Mouse (Mus musculus) MEL (cell line): ENCODE data around the gene Cenpf.

Experiments
- CTCF ChIP-seq, 3 experiments: IDR thresholded peaks in 2 of 3; conservative IDR thresholded peaks in 1 of 3; 2 replicates each; pipeline ENCODE4 v1.5.1; 2011 to 2012; ENCODE audit warnings: low read length in 3 of 3, low read depth in 2 of 3, mild to moderate bottlenecking in 2 of 3, improper control_type of control experiment in 1 of 3, inconsistent platforms in 1 of 3, mixed read lengths in 1 of 3, moderate library complexity in 1 of 3; ENCODE audit not compliant: control insufficient read depth in 1 of 3, insufficient read depth in 1 of 3, poor library complexity in 1 of 3, severe bottlenecking in 1 of 3
- E2F4 ChIP-seq: IDR thresholded peaks from 2 replicates; pipeline ENCODE4 v1.6.1; 2011; ENCODE audit warnings: low read depth, low read length, improper control_type of control experiment, borderline replicate concordance
- EP300 ChIP-seq, 2 experiments: IDR thresholded peaks; 2 replicates each; pipeline ENCODE4 v1.6.1; 2011; ENCODE audit warnings: improper control_type of control experiment in 2 of 2, low read length in 2 of 2, low read depth in 1 of 2, mild to moderate bottlenecking in 1 of 2
- GATA1 ChIP-seq: IDR thresholded peaks from 2 replicates; pipeline ENCODE4 v1.6.1; 2011; ENCODE audit warnings: low read depth, low read length, improper control_type of control experiment
- MAFK ChIP-seq: IDR thresholded peaks from 2 replicates; pipeline ENCODE4 v1.6.1; 2011; ENCODE audit warnings: low read depth, mild to moderate bottlenecking, low read length, improper control_type of control experiment, borderline replicate concordance
- POLR2A ChIP-seq, 2 experiments: IDR thresholded peaks; 2 replicates each; pipeline ENCODE4 v1.6.1; 2011 to 2012; ENCODE audit warnings: low read length in 2 of 2, mild to moderate bottlenecking in 2 of 2, control low read depth in 1 of 2, improper control_type of control experiment in 1 of 2, low read depth in 1 of 2, moderate library complexity in 1 of 2; ENCODE audit not compliant: control insufficient read depth in 1 of 2, insufficient read depth in 1 of 2, poor library complexity in 1 of 2
- POLR2AphosphoS2 ChIP-seq: IDR thresholded peaks from 2 replicates; pipeline ENCODE4 v1.6.1; 2011; ENCODE audit warnings: low read length, improper control_type of control experiment
- RAD21 ChIP-seq: IDR thresholded peaks from 2 replicates; pipeline ENCODE4 v1.6.1; 2011; ENCODE audit warnings: mild to moderate bottlenecking, low read depth, low read length, improper control_type of control experiment
- SMC3 ChIP-seq: IDR thresholded peaks from 2 replicates; pipeline ENCODE4 v1.6.1; 2011; ENCODE audit warnings: low read depth, low read length, improper control_type of control experiment
- TBP ChIP-seq: IDR thresholded peaks from 2 replicates; pipeline ENCODE4 v1.8.0; 2011; ENCODE audit warnings: low read depth, low read length, improper control_type of control experiment
- TCF12 ChIP-seq: IDR thresholded peaks from 2 replicates; pipeline ENCODE4 v1.6.1; 2014; ENCODE audit warnings: low read depth, mild to moderate bottlenecking, inconsistent platforms, low read length, improper control_type of control experiment, moderate library complexity
- USF2 ChIP-seq, 2 experiments: IDR thresholded peaks; 2 replicates each; pipeline ENCODE4 v1.6.1; 2011 to 2012; ENCODE audit warnings: improper control_type of control experiment in 2 of 2, low read length in 2 of 2, borderline replicate concordance in 1 of 2, inconsistent platforms in 1 of 2, low read depth in 1 of 2, mild to moderate bottlenecking in 1 of 2; ENCODE audit not compliant: insufficient read depth in 1 of 2
- ZC3H11A ChIP-seq: IDR thresholded peaks from 2 replicates; pipeline ENCODE4 v1.6.1; 2012; ENCODE audit warnings: low read depth, mild to moderate bottlenecking, inconsistent platforms, low read length, improper control_type of control experiment
- ZMIZ1 ChIP-seq: IDR thresholded peaks from 2 replicates; pipeline ENCODE4 v1.6.1; 2012; ENCODE audit warnings: low read depth, mild to moderate bottlenecking, inconsistent platforms, low read length, improper control_type of control experiment, moderate library complexity

DNA sequence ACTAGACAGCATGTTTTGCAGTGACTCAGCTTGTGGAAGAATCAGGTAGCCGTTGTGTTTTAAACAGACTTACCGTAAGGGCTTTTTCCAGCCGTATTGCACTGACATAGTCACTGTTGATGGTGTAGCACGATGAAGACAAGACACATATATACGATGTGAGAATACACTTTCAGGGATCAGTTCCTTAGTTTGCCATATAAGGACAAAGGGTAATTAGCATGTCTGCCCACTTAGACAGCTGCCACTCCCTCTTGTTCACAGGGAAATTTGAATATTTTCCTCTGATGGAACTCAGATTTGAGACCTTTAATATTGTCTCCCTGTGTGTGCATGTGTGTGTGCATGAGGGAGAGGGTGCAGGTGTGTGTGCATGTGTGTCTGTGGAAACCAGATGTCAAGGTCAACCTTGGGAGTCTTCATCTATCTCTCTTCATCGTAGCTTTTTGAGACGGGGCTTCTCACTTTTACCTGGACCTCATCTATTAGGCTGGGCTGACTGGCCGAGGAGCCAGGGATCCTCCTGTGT lies 82.2 kb downstream of the Cenpf start:
- TF ChIP-seq CTCF (IDR thresholded peaks at IDR 0.05 in 2 of 3, conservative IDR thresholded peaks at IDR 0.05 in 1 of 3; ENCODE audit: control insufficient read depth in 1 of 3, insufficient read depth in 1 of 3, low read depth in 2 of 3, low read length in 3 of 3, poor library complexity in 1 of 3, severe bottlenecking in 1 of 3) (no peak), GATA1 (no peak), MAFK (no peak), SMC3 (no peak), TCF12 (no peak), EP300 (IDR thresholded peaks at IDR 0.05; ENCODE audit: low read depth in 1 of 2, low read length in 2 of 2) (no peak), POLR2AphosphoS2 (no peak), RAD21 (no peak), POLR2A (IDR thresholded peaks at IDR 0.05; ENCODE audit: control insufficient read depth in 1 of 2, insufficient read depth in 1 of 2, low read depth in 1 of 2, low read length in 2 of 2, poor library complexity in 1 of 2) (no peak), E2F4 (no peak), ZMIZ1 (no peak), ZC3H11A (no peak), TBP (no peak), USF2 (IDR thresholded peaks at IDR 0.05; ENCODE audit: borderline replicate concordance in 1 of 2, insufficient read depth in 1 of 2, low read depth in 1 of 2, low read length in 2 of 2) (no peak)
